ENCODE assay signal across 20 mouse cellular contexts in genomic region chr6:97317956-97318355, GRCm38 (mm10).
DNase-seq lines count a peak whose midpoint lies in the region; ATAC-seq and TF ChIP-seq lines count a peak whose summit lies in the region.
"Had no signal": no experiment of that assay in that cellular context is flagged by ENCODE, and none has a peak within 500 bp of the region (broad histone marks: within the 10 kb centered on the region; RNA-seq: fewer than 3 reads in every experiment).

No protein-coding gene starts in this region.

- peak; percentile 19 for DNase-seq in thymus, postnatal 25 days
- no peak for DNase-seq in thymus, postnatal 36 days
- peak; percentile 36 to 58 for DNase-seq in CD8-positive naive resting alpha-beta T cell, adult 2 months (ENCODE audit: low read depth in 2 of 2, low spot score in 2 of 2)
- DNase-seq in layer of hippocampus, adult 2 months (ENCODE audit: low spot score in 2 of 2): no peak
- DNase-seq in adrenal gland, postnatal 25 days: no peak
- DNase-seq: adrenal gland, postnatal 10 days; cerebellum, adult 11-12 months; cerebellum, adult 9-11 months; cerebellum, postnatal 36 days; gastrocnemius, postnatal 14 days; heart, adult 2 months had no signal

- H3K27ac ChIP-seq in layer of hippocampus, adult 2 months: no peak overlapping the region
- H3K27ac ChIP-seq in kidney, embryonic 14.5 days (ENCODE audit: low read depth, low read length): no peak overlapping the region
- H3K27ac ChIP-seq: embryonic facial prominence, embryonic 13.5 days; forebrain, embryonic 12.5 days; heart, adult 2 months; heart, embryonic 15.5 days; hindbrain, embryonic 10.5 days; hindbrain, embryonic 15.5 days had no signal

- no peak for TF ChIP-seq CTCF in layer of hippocampus, adult 2 months (conservative IDR thresholded peaks at IDR 0.05)

- H3K27me3 ChIP-seq in kidney, embryonic 14.5 days (ENCODE audit: control insufficient read depth, insufficient read depth, low read length): no peaks in the 10 kb centered on the region
- H3K27me3 ChIP-seq: forebrain, embryonic 12.5 days; heart, embryonic 15.5 days; hindbrain, embryonic 15.5 days had no signal

- no peak overlapping the region for H3K4me3 ChIP-seq in layer of hippocampus, adult 2 months
- no peak overlapping the region for H3K4me3 ChIP-seq in kidney, embryonic 14.5 days (ENCODE audit: low read length)
- H3K4me3 ChIP-seq: embryonic facial prominence, embryonic 13.5 days; forebrain, embryonic 12.5 days; heart, adult 2 months; heart, embryonic 15.5 days; hindbrain, embryonic 10.5 days; hindbrain, embryonic 15.5 days had no signal

- 93% methylated on average over 3 of the region's 3 CpGs for WGBS in kidney, embryonic 14.5 days

- no peak overlapping the region for H3K4me2 ChIP-seq in kidney, embryonic 14.5 days (replicated peaks; ENCODE audit: low read depth, low read length)
- H3K4me2 ChIP-seq: embryonic facial prominence, embryonic 13.5 days; forebrain, embryonic 12.5 days; heart, embryonic 11.5 days; heart, embryonic 15.5 days; hindbrain, embryonic 15.5 days had no signal

- peak; percentile 29 for ATAC-seq in inflammation-experienced regulatory T-cells, adult 6 months
- no peak for ATAC-seq in kidney, embryonic 14.5 days (ENCODE audit: low FRiP score, low TSS enrichment)
- ATAC-seq: forebrain, embryonic 16.5 days had no signal

- peaks cover 3% of the 10 kb centered on the region; the same call in 1 of the 2 replicates for H3K4me1 ChIP-seq in kidney, embryonic 14.5 days (ENCODE audit: control insufficient read depth, insufficient read depth, low read length)
- H3K4me1 ChIP-seq: embryonic facial prominence, embryonic 13.5 days; hindbrain, embryonic 15.5 days had no signal

- H3K9me3 ChIP-seq in kidney, embryonic 14.5 days (ENCODE audit: control insufficient read depth, low read length): no peaks in the 10 kb centered on the region
- H3K9me3 ChIP-seq: embryonic facial prominence, embryonic 13.5 days; forebrain, embryonic 12.5 days; heart, embryonic 15.5 days; hindbrain, embryonic 10.5 days; hindbrain, embryonic 15.5 days had no signal

- no peaks in the 10 kb centered on the region for H3K36me3 ChIP-seq in kidney, embryonic 14.5 days (ENCODE audit: control insufficient read depth, insufficient read depth, low read length)
- H3K36me3 ChIP-seq: embryonic facial prominence, embryonic 13.5 days; heart, embryonic 15.5 days; hindbrain, embryonic 15.5 days had no signal

- no peak overlapping the region for H3K9ac ChIP-seq in kidney, embryonic 14.5 days (ENCODE audit: low read depth, low read length)
- H3K9ac ChIP-seq: embryonic facial prominence, embryonic 13.5 days; forebrain, embryonic 12.5 days; heart, embryonic 15.5 days; hindbrain, embryonic 15.5 days had no signal

Comparison
In these comparisons a context has a peak if more than half of its experiments do, and no peak if none do; other contexts are left out.
1. DNase-seq: peak in thymus, postnatal 25 days (single experiment) and CD8-positive naive resting alpha-beta T cell, adult 2 months (2 of 2); none in thymus, postnatal 36 days (0 of 2), layer of hippocampus, adult 2 months (0 of 2) and adrenal gland, postnatal 25 days (single experiment).